Mouse (Mus musculus) spleen, adult 2 months (tissue): Measurements from ENCODE around the gene Kdm3a. TPM values are rescaled to one million over a fixed set of nuclear protein-coding genes. Genes with fewer than 3 reads are reported as not detected.
A peak's percentile ranks its signal among the peaks of the same experiment; 100 is the strongest.

Experiments
- DNase-seq, 2 experiments: peaks; one replicate each; pipeline versions ENCODE4 v3.0.0 to v3.0.0-alpha.2; 2012 to 2021; ENCODE audit warnings: low spot score in 2 of 2, low read depth in 1 of 2
- H3K27ac ChIP-seq: fragments of 200-500 bp; 2 replicates; pipeline ENCODE4 v1.5.1; 2012; ENCODE audit warnings: low read length, inconsistent platforms; ENCODE audit not compliant: insufficient read depth
- H3K27me3 ChIP-seq: fragments of 200-500 bp; 2 replicates; pipeline ENCODE4 v1.6.1; 2012; ENCODE audit warnings: mild to moderate bottlenecking, moderate library complexity, low read length, inconsistent platforms; ENCODE audit not compliant: control insufficient read depth, insufficient read depth
- H3K36me3 ChIP-seq: fragments of 200-500 bp; 2 replicates; pipeline ENCODE4 v1.6.1; 2012; ENCODE audit warnings: mild to moderate bottlenecking, low read length, inconsistent platforms; ENCODE audit not compliant: control insufficient read depth, insufficient read depth
- H3K4me1 ChIP-seq: fragments of 200-500 bp; 2 replicates; pipeline ENCODE4 v1.6.1; 2011; ENCODE audit warnings: inconsistent platforms; ENCODE audit not compliant: control insufficient read depth, insufficient read depth, insufficient read length
- H3K4me3 ChIP-seq: fragments of 200-500 bp; 2 replicates; pipeline ENCODE4 v1.5.1; 2011; ENCODE audit warnings: mild to moderate bottlenecking, inconsistent platforms; ENCODE audit not compliant: insufficient read depth, insufficient read length; ENCODE audit errors: extremely low read depth
- CTCF ChIP-seq: fragments of 200-500 bp; IDR thresholded peaks from 2 replicates; pipeline ENCODE4 v1.5.1; 2011; ENCODE audit warnings: mild to moderate bottlenecking, inconsistent platforms; ENCODE audit not compliant: insufficient read depth, insufficient read length, insufficient replicate concordance; ENCODE audit errors: extremely low read depth
- POLR2A ChIP-seq: fragments of 200-500 bp; IDR thresholded peaks from 2 replicates; pipeline ENCODE4 v1.6.1; 2011; ENCODE audit warnings: low read depth, low read length, inconsistent platforms
- WGBS: fragments of 180-500 bp; shearing (Covaris S2); methylation state at CpG from one replicate; pipeline ENCODE4 v1.1.7; 2018; 5-methylcytosine and 5-hydroxymethylcytosine counted together
- polyA plus RNA-seq: library from polyadenylated mRNA; depleted of rRNA; stranded (reverse); fragments of >200 nt; gene quantifications from 2 replicates; pipeline ENCODE4 v1.2.3, GENCODE M21; 2012; rRNA removed

Gene Kdm3a
- polyA plus RNA-seq, 1 experiment: 9.9 TPM

DNA sequence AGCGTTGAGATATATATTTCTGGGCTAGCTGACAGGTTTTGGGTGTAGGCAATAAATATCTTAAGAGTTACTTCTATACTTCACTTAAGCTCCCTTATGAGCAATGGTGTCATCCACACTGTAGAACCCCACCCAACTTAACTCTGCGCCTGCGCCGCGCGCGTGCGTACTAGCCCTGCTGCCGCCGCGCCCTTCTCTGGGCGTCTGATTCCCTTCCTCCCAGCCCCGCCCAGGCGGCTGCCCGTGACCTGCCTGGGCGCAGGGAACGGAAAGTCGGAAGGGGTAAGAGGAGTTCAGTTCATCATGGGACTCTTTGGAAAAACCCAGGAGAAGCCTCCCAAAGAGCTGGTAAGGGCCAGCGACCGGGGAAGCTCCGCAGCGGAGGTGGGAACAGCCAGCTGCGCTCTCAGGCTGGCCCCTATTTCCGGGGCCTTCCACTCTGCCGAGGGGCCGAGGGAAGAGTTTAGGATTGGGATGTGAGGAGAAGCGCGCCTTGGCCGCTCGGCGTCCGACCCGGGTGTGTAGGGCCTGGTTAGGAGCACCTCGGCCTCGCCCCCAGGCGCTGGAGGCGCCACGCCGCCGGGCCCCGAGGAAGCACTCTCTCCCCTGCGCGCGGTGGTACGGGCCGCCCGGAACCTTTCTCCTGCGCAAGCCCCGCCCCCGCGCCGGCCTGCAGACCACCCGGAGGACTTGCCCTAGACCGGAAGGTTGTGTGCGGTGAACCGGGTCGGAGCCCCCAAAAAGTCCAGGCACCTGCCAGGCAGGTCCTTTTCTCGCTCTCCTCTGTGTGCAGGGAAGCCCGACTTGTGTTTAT, 88.9 kb downstream of the Kdm3a start, which contains the start of gene Chmp3:
Gene Chmp3, plus strand, starts transcription at position 112 of the 814 bp plus-strand sequence.
- DNase-seq: peak; percentile 80 to 94
- Histone ChIP-seq H3K27me3 (no peaks in the 10 kb centered on the region), H3K4me3 (peak within 1 kb of the TSS; percentile 75), H3K4me1 (peaks cover 2% of the 10 kb centered on the region; the same call in 1 of the 2 replicates), H3K36me3 (no peaks in the 10 kb centered on the region), H3K27ac (peak within 1 kb of the TSS; percentile 98)
- under 1% methylated on average over 59 of the region's 59 CpGs for WGBS
- peak; percentile 52 for TF ChIP-seq POLR2A
- no peak for TF ChIP-seq CTCF

Other genes with a start within 250 kb of the Kdm3a start
- gene Rmnd5a, start 192.4 kb downstream of the Kdm3a start, polyA plus RNA-seq: 13.8 and 17.7 TPM in 2 replicates
- gene Rnf103, start 139.1 kb downstream of the Kdm3a start, polyA plus RNA-seq: 7.3 and 12.2 TPM in 2 replicates
- gene Chmp3, start 89.2 kb downstream of the Kdm3a start, polyA plus RNA-seq: 14.6 and 15.3 TPM in 2 replicates
- 0.49 and 0.63 TPM in 2 replicates for gene Reep1, start 74.6 kb upstream of the Kdm3a start, polyA plus RNA-seq
- 3.1 and 3.6 TPM in 2 replicates for gene Mrpl35, start 194.0 kb upstream of the Kdm3a start, polyA plus RNA-seq
- 17.2 and 17.8 TPM in 2 replicates for gene Immt, start 198.3 kb upstream of the Kdm3a start, polyA plus RNA-seq